Mouse (Mus musculus): Measurements from ENCODE around the gene Crmp1. TPM values are rescaled to one million over a fixed set of nuclear protein-coding genes. Genes with fewer than 3 reads are reported as not detected.

The Crmp1 gene
- polyA plus RNA-seq, 2 experiments, result 9.3 to 15.3 TPM

GRCm38 (mm10) chr5:37202285-37202684 lies 39.5 kb upstream of the Crmp1 start:
- Histone ChIP-seq H3K4me1 (ENCODE audit: control insufficient read depth, insufficient read depth, low read length) (peaks cover 21% of the 10 kb centered on the region), H3K9me3 (ENCODE audit: control insufficient read depth, low read length) (no peaks in the 10 kb centered on the region), H3K36me3 (ENCODE audit: control insufficient read depth, insufficient read depth, low read length) (no peaks in the 10 kb centered on the region), H3K9ac (ENCODE audit: low read depth, low read length, severe bottlenecking) (no peak overlapping the region), H3K27ac (replicated peaks; ENCODE audit: low read depth, low read length) (no peak overlapping the region), H3K27me3 (ENCODE audit: control insufficient read depth, insufficient read depth, low read length) (no peaks in the 10 kb centered on the region), H3K4me2 (replicated peaks; ENCODE audit: low read depth, low read length, severe bottlenecking) (no peak overlapping the region), H3K4me3 (replicated peaks; ENCODE audit: low read length) (no peak overlapping the region)
- no peak for ATAC-seq (ENCODE audit: low FRiP score, low read depth)
- TF ChIP-seq POLR2A (IDR thresholded peaks at IDR 0.05; ENCODE audit: borderline replicate concordance, extremely low read depth, insufficient read depth, insufficient read length), result no peak
- no peak for DNase-seq (ENCODE audit: low spot score)
- 15% methylated on average over 1 of the region's 1 CpGs for WGBS

GRCm38 (mm10) chr5:37204886-37205285 lies 36.9 kb upstream of the Crmp1 start:
- DNase-seq (ENCODE audit: low spot score) (no peak), ATAC-seq (ENCODE audit: low FRiP score, low read depth) (no peak)
- 84% methylated on average over 7 of the region's 7 CpGs for WGBS
- no peak for TF ChIP-seq POLR2A (IDR thresholded peaks at IDR 0.05; ENCODE audit: borderline replicate concordance, extremely low read depth, insufficient read depth, insufficient read length)
- no peaks in the 10 kb centered on the region for H3K36me3 ChIP-seq (ENCODE audit: control insufficient read depth, insufficient read depth, low read length)
- no peaks in the 10 kb centered on the region for H3K27me3 ChIP-seq (ENCODE audit: control insufficient read depth, insufficient read depth, low read length)
- no peaks in the 10 kb centered on the region for H3K9me3 ChIP-seq (ENCODE audit: control insufficient read depth, low read length)
- no peak overlapping the region for H3K27ac ChIP-seq (replicated peaks; ENCODE audit: low read depth, low read length)
- H3K4me3 ChIP-seq (replicated peaks; ENCODE audit: low read length), result no peak overlapping the region
- H3K9ac ChIP-seq (ENCODE audit: low read depth, low read length, severe bottlenecking), result no peak overlapping the region
- no peak overlapping the region for H3K4me2 ChIP-seq (replicated peaks; ENCODE audit: low read depth, low read length, severe bottlenecking)
- no peaks in the 10 kb centered on the region for H3K4me1 ChIP-seq (ENCODE audit: control insufficient read depth, insufficient read depth, low read length)

- Histone ChIP-seq H3K9me3 (ENCODE audit: control insufficient read depth, low read length) (no peaks in the 10 kb centered on the region), H3K4me2 (replicated peaks; ENCODE audit: low read depth, low read length, severe bottlenecking) (no peak overlapping the region), H3K27me3 (ENCODE audit: control insufficient read depth, insufficient read depth, low read length) (no peaks in the 10 kb centered on the region), H3K4me3 (replicated peaks; ENCODE audit: low read length) (no peak overlapping the region), H3K9ac (ENCODE audit: low read depth, low read length, severe bottlenecking) (no peak overlapping the region), H3K36me3 (ENCODE audit: control insufficient read depth, insufficient read depth, low read length) (no peaks in the 10 kb centered on the region), H3K27ac (replicated peaks; ENCODE audit: low read depth, low read length) (no peak overlapping the region), H3K4me1 (ENCODE audit: control insufficient read depth, insufficient read depth, low read length) (no peaks in the 10 kb centered on the region)
- no peak for ATAC-seq (ENCODE audit: low FRiP score, low read depth)
- 82% methylated on average over 1 of the region's 1 CpGs for WGBS
- no peak for TF ChIP-seq POLR2A (IDR thresholded peaks at IDR 0.05; ENCODE audit: borderline replicate concordance, extremely low read depth, insufficient read depth, insufficient read length)
- no peak for DNase-seq (ENCODE audit: low spot score)
Measured at GRCm38 (mm10) chr5:37205420-37205819, 36.3 kb upstream of the Crmp1 start.

GRCm38 (mm10) chr5:37206364-37206763 lies 35.4 kb upstream of the Crmp1 start:
- Histone ChIP-seq H3K27me3 (ENCODE audit: control insufficient read depth, insufficient read depth, low read length) (no peaks in the 10 kb centered on the region), H3K4me3 (replicated peaks; ENCODE audit: low read length) (no peak overlapping the region), H3K9me3 (ENCODE audit: control insufficient read depth, low read length) (no peaks in the 10 kb centered on the region), H3K36me3 (ENCODE audit: control insufficient read depth, insufficient read depth, low read length) (no peaks in the 10 kb centered on the region), H3K9ac (ENCODE audit: low read depth, low read length, severe bottlenecking) (no peak overlapping the region), H3K27ac (replicated peaks; ENCODE audit: low read depth, low read length) (no peak overlapping the region), H3K4me2 (replicated peaks; ENCODE audit: low read depth, low read length, severe bottlenecking) (no peak overlapping the region), H3K4me1 (ENCODE audit: control insufficient read depth, insufficient read depth, low read length) (no peaks in the 10 kb centered on the region)
- DNase-seq (ENCODE audit: low spot score) (no peak), ATAC-seq (ENCODE audit: low FRiP score, low read depth) (no peak)
- 56% methylated on average over 2 of the region's 2 CpGs for WGBS
- TF ChIP-seq POLR2A (IDR thresholded peaks at IDR 0.05; ENCODE audit: borderline replicate concordance, extremely low read depth, insufficient read depth, insufficient read length), result no peak

- Histone ChIP-seq H3K4me2 (replicated peaks; ENCODE audit: low read depth, low read length, severe bottlenecking) (no peak overlapping the region), H3K9me3 (ENCODE audit: control insufficient read depth, low read length) (no peaks in the 10 kb centered on the region), H3K4me3 (replicated peaks; ENCODE audit: low read length) (no peak overlapping the region), H3K27me3 (ENCODE audit: control insufficient read depth, insufficient read depth, low read length) (no peaks in the 10 kb centered on the region), H3K27ac (replicated peaks; ENCODE audit: low read depth, low read length) (no peak overlapping the region), H3K36me3 (ENCODE audit: control insufficient read depth, insufficient read depth, low read length) (no peaks in the 10 kb centered on the region), H3K9ac (ENCODE audit: low read depth, low read length, severe bottlenecking) (no peak overlapping the region), H3K4me1 (ENCODE audit: control insufficient read depth, insufficient read depth, low read length) (no peaks in the 10 kb centered on the region)
- ATAC-seq (ENCODE audit: low FRiP score, low read depth), result no peak
- TF ChIP-seq POLR2A (IDR thresholded peaks at IDR 0.05; ENCODE audit: borderline replicate concordance, extremely low read depth, insufficient read depth, insufficient read length), result no peak
- 83% methylated on average over 9 of the region's 9 CpGs for WGBS
- DNase-seq (ENCODE audit: low spot score), result no peak
Measured at GRCm38 (mm10) chr5:37212938-37213708, 28.6 kb upstream of the Crmp1 start.
